Mouse (Mus musculus) limb, embryonic 11.5 days (tissue): ENCODE results near the gene Fgf22. TPM values are rescaled to one million over a fixed set of nuclear protein-coding genes. Genes with fewer than 3 reads are reported as not detected.

Experiments used
- ATAC-seq: fragments of 200-750 bp; cut with Nextera tagmentation; 2 replicates; pipeline ENCODE4 v1.8.0; 2017; ENCODE audit warnings: low read depth; ENCODE audit not compliant: insufficient number of reproducible peaks, low FRiP score, low TSS enrichment
- DNase-seq: peaks from one replicate; pipeline ENCODE4 v3.0.0-alpha.2; 2015; ENCODE audit warnings: low spot score
- H3K27ac ChIP-seq: fragments of 300-500 bp; sonication (generic); replicated peaks from 2 replicates; pipeline ENCODE4 v1.5.1; 2014; ENCODE audit warnings: low read depth, mild to moderate bottlenecking, low read length
- H3K27me3 ChIP-seq: fragments of 300-500 bp; sonication (generic); 2 replicates; pipeline ENCODE4 v1.6.1; 2014; ENCODE audit warnings: mild to moderate bottlenecking, low read length, mixed read lengths; ENCODE audit not compliant: control insufficient read depth, insufficient read depth
- H3K36me3 ChIP-seq: fragments of 300-500 bp; sonication (generic); 2 replicates; pipeline ENCODE4 v1.6.1; 2014; ENCODE audit warnings: mild to moderate bottlenecking, low read length, moderate library complexity, mixed read lengths; ENCODE audit not compliant: control insufficient read depth, insufficient read depth
- H3K4me1 ChIP-seq: fragments of 300-500 bp; sonication (generic); 2 replicates; pipeline ENCODE4 v1.6.1; 2014; ENCODE audit warnings: low read length, mixed read lengths; ENCODE audit not compliant: control insufficient read depth, insufficient read depth
- H3K4me2 ChIP-seq: fragments of 300-500 bp; sonication (generic); 2 replicates; pipeline ENCODE4 v1.6.1; 2014; ENCODE audit warnings: low read depth, mild to moderate bottlenecking, moderate library complexity; ENCODE audit not compliant: severe bottlenecking
- H3K4me3 ChIP-seq: fragments of 300-500 bp; sonication (generic); 2 replicates; pipeline ENCODE4 v1.5.1; 2014; ENCODE audit warnings: low read depth, low read length
- H3K9ac ChIP-seq: fragments of 300-500 bp; sonication (generic); 2 replicates; pipeline ENCODE4 v1.6.1; 2014; ENCODE audit warnings: mild to moderate bottlenecking, low read length
- H3K9me3 ChIP-seq: fragments of 300-500 bp; sonication (generic); 2 replicates; pipeline ENCODE4 v1.6.1; 2016; ENCODE audit warnings: low read length; ENCODE audit not compliant: control insufficient read depth
- WGBS: fragments of 180-500 bp; shearing (Covaris S2); extraction: QIAGEN DNeasy Blood & Tissue Kit; methylation state at CpG from one replicate; pipeline ENCODE4 v1.1.7; 2014; 5-methylcytosine and 5-hydroxymethylcytosine counted together
- polyA plus RNA-seq: library from polyadenylated mRNA; unstranded; fragments of >200 nt; fragmentation: Nextera tagmentation; extraction: Ambion mirVana; gene quantifications from 2 replicates; pipeline ENCODE4 v1.2.1, GENCODE M21; 2014

The Fgf22 gene
- polyA plus RNA-seq, 1 experiment from 2014 or later: 0.33 TPM

DNA sequence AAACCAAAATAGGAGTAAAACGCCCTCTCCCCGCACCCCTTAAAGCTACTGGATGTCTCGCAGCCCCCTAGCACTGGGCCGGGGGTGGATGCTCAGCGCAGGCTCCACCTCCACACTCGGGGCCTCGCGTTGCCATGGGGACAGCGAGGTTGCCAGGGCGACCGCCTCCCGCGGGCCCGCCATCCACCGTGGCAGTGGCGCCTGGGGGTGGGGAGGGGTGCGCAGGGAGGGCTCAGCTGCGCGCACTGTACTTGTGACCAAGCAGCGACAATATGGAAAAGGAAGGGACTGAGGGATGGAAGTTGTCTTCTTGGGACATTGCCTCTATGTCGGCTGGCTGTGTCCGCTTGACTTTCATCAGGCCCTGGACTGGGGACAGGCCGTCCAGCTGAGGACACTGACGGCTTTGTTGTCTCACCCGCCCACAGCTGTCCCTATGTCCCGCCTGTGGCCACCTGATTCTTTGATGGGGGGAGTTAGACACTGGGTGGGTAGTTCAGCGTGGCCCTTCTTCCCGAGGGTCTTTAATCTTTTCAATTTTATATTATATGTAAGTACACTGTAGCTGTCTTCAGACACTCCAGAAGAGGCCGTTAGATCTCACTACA, 48.9 kb downstream of the Fgf22 start:
- Histone ChIP-seq H3K27me3 (no peaks in the 10 kb centered on the region), H3K4me2 (peak overlapping the region; percentile 53), H3K4me1 (peaks cover 32% of the 10 kb centered on the region), H3K4me3 (peak overlapping the region; percentile 17), H3K36me3 (0 out of 2 replicates have a peak, but pooled peaks cover 2% of the 10 kb centered on the region), H3K9ac (no peak overlapping the region), H3K27ac (peak overlapping the region; percentile 61; the same call in 1 of the 2 replicates), H3K9me3 (no peaks in the 10 kb centered on the region)
- 8% methylated on average over 29 of the region's 29 CpGs for WGBS
- DNase-seq: peak; percentile 91
- ATAC-seq: peak; percentile 90

- H3K27me3 ChIP-seq: no peaks in the 10 kb centered on the region
- DNase-seq: no peak
- peaks cover 2% of the 10 kb centered on the region for H3K36me3 ChIP-seq
- no peak overlapping the region; the same call in 1 of the 2 replicates for H3K9ac ChIP-seq
- no peak overlapping the region for H3K4me2 ChIP-seq
- no peak overlapping the region for H3K4me3 ChIP-seq
- H3K9me3 ChIP-seq: no peaks in the 10 kb centered on the region
- 57% methylated on average over 11 of the region's 11 CpGs for WGBS
- peaks cover 32% of the 10 kb centered on the region for H3K4me1 ChIP-seq
- no peak overlapping the region for H3K27ac ChIP-seq
- no peak for ATAC-seq
These were observed 50.8 kb downstream of the Fgf22 start for GRCm38 (mm10) chr10:79805636-79806035.

GRCm38 (mm10) chr10:79806331-79806730, 51.5 kb downstream of the Fgf22 start:
- no peak for ATAC-seq
- DNase-seq: no peak
- 89% methylated on average over 9 of the region's 9 CpGs for WGBS
- Histone ChIP-seq H3K9ac (no peak overlapping the region), H3K4me2 (no peak overlapping the region; the same call in 1 of the 2 replicates), H3K9me3 (no peaks in the 10 kb centered on the region), H3K4me1 (peaks cover 32% of the 10 kb centered on the region), H3K27ac (no peak overlapping the region), H3K36me3 (peaks cover 2% of the 10 kb centered on the region), H3K4me3 (no peak overlapping the region), H3K27me3 (no peaks in the 10 kb centered on the region)

GRCm38 (mm10) chr10:79806972-79807371, 52.1 kb downstream of the Fgf22 start:
- ATAC-seq (no peak), DNase-seq (no peak)
- WGBS: 82% methylated on average over 10 of the region's 10 CpGs
- Histone ChIP-seq H3K4me3 (no peak overlapping the region), H3K9me3 (no peaks in the 10 kb centered on the region), H3K27me3 (no peaks in the 10 kb centered on the region), H3K9ac (no peak overlapping the region), H3K36me3 (peaks cover 2% of the 10 kb centered on the region), H3K4me2 (no peak overlapping the region), H3K27ac (no peak overlapping the region), H3K4me1 (peaks cover 31% of the 10 kb centered on the region)

DNA sequence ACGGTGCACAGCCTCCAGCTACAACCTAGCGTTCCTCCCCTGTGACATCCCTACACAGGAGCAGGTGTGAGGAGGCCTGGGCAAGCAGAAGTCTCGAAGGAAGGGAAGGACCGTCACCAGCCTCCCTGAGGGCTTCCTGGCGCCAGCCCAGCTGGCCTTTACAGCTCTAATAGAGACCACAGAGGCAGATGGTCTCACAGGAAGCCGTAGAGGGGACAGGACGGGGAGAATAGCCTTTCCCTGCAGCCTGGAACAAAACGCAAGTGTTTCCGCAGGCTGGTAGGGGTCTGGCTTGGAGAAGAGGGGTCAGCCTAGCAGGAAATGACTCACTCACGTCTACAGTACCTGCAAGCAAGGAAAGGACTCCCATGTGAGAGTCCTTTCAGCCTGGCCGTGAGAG, 53.0 kb downstream of the Fgf22 start:
- no peaks in the 10 kb centered on the region for H3K27me3 ChIP-seq
- H3K9me3 ChIP-seq: no peaks in the 10 kb centered on the region
- no peak overlapping the region for H3K4me3 ChIP-seq
- H3K4me2 ChIP-seq: no peak overlapping the region
- 0 out of 2 replicates have a peak overlapping the region, but pooled peaks have one; percentile 30 for H3K27ac ChIP-seq
- peaks cover 22% of the 10 kb centered on the region for H3K4me1 ChIP-seq
- H3K9ac ChIP-seq: no peak overlapping the region; the same call in 1 of the 2 replicates
- no peak for ATAC-seq
- H3K36me3 ChIP-seq: peaks cover 4% of the 10 kb centered on the region
- 60% methylated on average over 11 of the region's 11 CpGs for WGBS
- DNase-seq: no peak

Other genes starting within 250 kb of the Fgf22 start
- gene Plpp2, start 221.3 kb upstream of the Fgf22 start, polyA plus RNA-seq: 20.3 and 21.8 TPM in 2 replicates
- gene Mier2, start 199.9 kb upstream of the Fgf22 start, polyA plus RNA-seq: 54.2 and 56.2 TPM in 2 replicates
- gene Theg, start 167.7 kb upstream of the Fgf22 start, polyA plus RNA-seq: not detected in 2 replicates
- 0.04 TPM in 1 of 2 replicates, not detected in the other for gene C2cd4c, start 141.1 kb upstream of the Fgf22 start, polyA plus RNA-seq
- gene Shc2, start 117.2 kb upstream of the Fgf22 start, polyA plus RNA-seq: 4.8 and 6.5 TPM in 2 replicates
- not detected in 2 replicates for gene Odf3l2, start 109.3 kb upstream of the Fgf22 start, polyA plus RNA-seq
- 5.6 and 5.9 TPM in 2 replicates for gene Madcam1, start 90.5 kb upstream of the Fgf22 start, polyA plus RNA-seq
- gene Tpgs1, start 85.7 kb upstream of the Fgf22 start, polyA plus RNA-seq: 67.2 and 70.9 TPM in 2 replicates
- gene Cdc34, start 72.9 kb upstream of the Fgf22 start, polyA plus RNA-seq: 171 and 175 TPM in 2 replicates
- 0.45 and 0.94 TPM in 2 replicates for gene Gzmm, start 66.1 kb upstream of the Fgf22 start, polyA plus RNA-seq
- 633 and 674 TPM in 2 replicates for gene Bsg, start 50.6 kb upstream of the Fgf22 start, polyA plus RNA-seq
- not detected in 2 replicates for gene Hcn2, start 38.4 kb upstream of the Fgf22 start, polyA plus RNA-seq
- gene Polrmt, start 8.5 kb upstream of the Fgf22 start, polyA plus RNA-seq: 32.2 and 36.1 TPM in 2 replicates
- gene Rnf126, start 11.9 kb downstream of the Fgf22 start, polyA plus RNA-seq: 112 and 118 TPM in 2 replicates
- 1.8 and 1.9 TPM in 2 replicates for gene Fstl3, start 22.2 kb downstream of the Fgf22 start, polyA plus RNA-seq
- not detected in 2 replicates for gene Prss57, start 35.9 kb downstream of the Fgf22 start, polyA plus RNA-seq
- 108 and 109 TPM in 2 replicates for gene Palm, start 38.5 kb downstream of the Fgf22 start, polyA plus RNA-seq
- gene Misp, start 65.9 kb downstream of the Fgf22 start, polyA plus RNA-seq: 0.21 and 0.29 TPM in 2 replicates
- 328 and 351 TPM in 2 replicates for gene Ptbp1, start 99.4 kb downstream of the Fgf22 start, polyA plus RNA-seq
- 16.0 and 19.6 TPM in 2 replicates for gene Prtn3, start 119.4 kb downstream of the Fgf22 start, polyA plus RNA-seq
- gene Plppr3, start 119.6 kb downstream of the Fgf22 start, polyA plus RNA-seq: 95.1 and 95.7 TPM in 2 replicates
- gene Elane, start 131.2 kb downstream of the Fgf22 start, polyA plus RNA-seq: 0.20 TPM in 1 of 2 replicates, not detected in the other
- gene Cfd, start 135.8 kb downstream of the Fgf22 start, polyA plus RNA-seq: not detected in 2 replicates
- 43.1 and 43.8 TPM in 2 replicates for gene Med16, start 153.8 kb downstream of the Fgf22 start, polyA plus RNA-seq
- 6.7 TPM in 1 of 2 replicates, not detected in the other for gene Gm26602, start 155.8 kb downstream of the Fgf22 start, polyA plus RNA-seq
- gene Kiss1r, start 161.9 kb downstream of the Fgf22 start, polyA plus RNA-seq: 0.21 and 0.34 TPM in 2 replicates
- 133 and 138 TPM in 2 replicates for gene R3hdm4, start 166.1 kb downstream of the Fgf22 start, polyA plus RNA-seq
- gene Arid3a, start 172.0 kb downstream of the Fgf22 start, polyA plus RNA-seq: 11.8 and 12.9 TPM in 2 replicates
- gene Wdr18, start 205.1 kb downstream of the Fgf22 start, polyA plus RNA-seq: 141 and 144 TPM in 2 replicates
- 0.23 and 0.41 TPM in 2 replicates for gene Grin3b, start 215.6 kb downstream of the Fgf22 start, polyA plus RNA-seq
- 15.7 and 15.9 TPM in 2 replicates for gene Tmem259, start 229.3 kb downstream of the Fgf22 start, polyA plus RNA-seq
- gene Cnn2, start 233.5 kb downstream of the Fgf22 start, polyA plus RNA-seq: 250 and 255 TPM in 2 replicates
- gene Abca7, start 241.4 kb downstream of the Fgf22 start, polyA plus RNA-seq: 1.3 and 1.4 TPM in 2 replicates